Mouse (Mus musculus): ENCODE measurements around the gene Zfp217.

GRCm38 (mm10) chr2:170126266-170126665 lies 21.6 kb downstream of the Zfp217 start:
- TF ChIP-seq POLR2A (IDR thresholded peaks at IDR 0.05; ENCODE audit: extremely low read depth, insufficient read depth, low read length), result no peak
- TF ChIP-seq CTCF (IDR thresholded peaks at IDR 0.05; ENCODE audit: extremely low read depth, insufficient read depth, low read length), result no peak

Measured in cortical plate, adult 2 months (tissue).